Mouse (Mus musculus): ENCODE data around the gene Olfr750. TPM values are rescaled to one million over a fixed set of nuclear protein-coding genes. Genes with fewer than 3 reads are reported as not detected.

Gene Olfr750
- not detected for total RNA-seq (2021)

- no peak for DNase-seq (ENCODE audit: low spot score in 2 of 2)
- intact Hi-C loops (cut with DNase I), result no loop called here
Observed at GRCm38 (mm10) chr14:51074335-51074734, at the start of gene Olfr750. TSS of gene Olfr750 (minus strand) at chr14:51074435.

- intact Hi-C loops (cut with DNase I), result no loop called here
- DNase-seq (ENCODE audit: low spot score in 2 of 2), result no peak
Observed at GRCm38 (mm10) chr14:51113916-51114560, 39.8 kb upstream of the Olfr750 start, which contains the start of gene Eddm3b. TSS of gene Eddm3b (plus strand) at chr14:51114426.

- intact Hi-C loops (cut with DNase I), result no loop called here
Observed at GRCm38 (mm10) chr14:51113476-51113875, 39.2 kb upstream of the Olfr750 start.

GRCm38 (mm10) chr14:51111966-51112365, 37.7 kb upstream of the Olfr750 start:
- intact Hi-C loops (cut with DNase I), result no loop called here
- no peak for DNase-seq (ENCODE audit: low spot score in 2 of 2)

More at GRCm38 (mm10) chr14:51113476-51113875, 39.2 kb upstream of the Olfr750 start:
- no peak for DNase-seq (ENCODE audit: low spot score in 2 of 2)

GRCm38 (mm10) chr14:51106449-51106967, 32.3 kb upstream of the Olfr750 start:
- DNase-seq (ENCODE audit: low spot score in 2 of 2), result no peak
- intact Hi-C loops (cut with DNase I), result loop anchor here (10.0 kb wide), 1 partner anchor 238 kb away; no protein-coding TSS in a partner anchor

- intact Hi-C loops (cut with DNase I), result loop anchor here (5.0 to 10.0 kb wide), 2 partner anchors 138 to 240 kb away; no protein-coding TSS in a partner anchor
- DNase-seq (ENCODE audit: low spot score in 2 of 2), result no peak
Observed at GRCm38 (mm10) chr14:51104366-51104765, 30.1 kb upstream of the Olfr750 start.

GRCm38 (mm10) chr14:51103217-51103616, 29.0 kb upstream of the Olfr750 start:
- intact Hi-C loops (cut with DNase I), result loop anchor here (5.0 to 10.0 kb wide), 2 partner anchors 139 to 242 kb away; no protein-coding TSS in a partner anchor
- DNase-seq (ENCODE audit: low spot score in 2 of 2), result peak; percentile 50

GRCm38 (mm10) chr14:51101284-51101683, 27.0 kb upstream of the Olfr750 start:
- intact Hi-C loops (cut with DNase I), result loop anchor here (2.0 to 10.0 kb wide), 3 partner anchors 141 to 244 kb away; no protein-coding TSS in a partner anchor
- no peak for DNase-seq (ENCODE audit: low spot score in 2 of 2)

GRCm38 (mm10) chr14:51098921-51099320, 24.7 kb upstream of the Olfr750 start:
- intact Hi-C loops (cut with DNase I), result loop anchor here (10.0 kb wide), 1 partner anchor 1156 kb away; the partner anchor contains the start of gene Chd8
- DNase-seq (ENCODE audit: low spot score in 2 of 2), result no peak

- intact Hi-C loops (cut with DNase I), result loop anchor here (10.0 kb wide), 1 partner anchor 1157 kb away; the partner anchor contains the start of gene Chd8
- peak; percentile 51 to 80 for DNase-seq (ENCODE audit: low spot score in 2 of 2)
Observed at GRCm38 (mm10) chr14:51098300-51098699, 24.1 kb upstream of the Olfr750 start.

GRCm38 (mm10) chr14:51095736-51096524, 21.7 kb upstream of the Olfr750 start:
- intact Hi-C loops (cut with DNase I), result loop anchor here (2.0 to 10.0 kb wide), 2 partner anchors 69 to 1159 kb away; partner anchors contain the start of gene Chd8
- DNase-seq (ENCODE audit: low spot score in 2 of 2), result no peak

GRCm38 (mm10) chr14:51094921-51095320, 20.7 kb upstream of the Olfr750 start:
- no peak for DNase-seq (ENCODE audit: low spot score in 2 of 2)
- intact Hi-C loops (cut with DNase I), result loop anchor here (10.0 kb wide), 1 partner anchor 1160 kb away; the partner anchor contains the start of gene Chd8

- DNase-seq (ENCODE audit: low spot score in 2 of 2), result no peak
- intact Hi-C loops (cut with DNase I), result loop anchor here (10.0 kb wide), 1 partner anchor 1161 kb away; the partner anchor contains the start of gene Chd8
Observed at GRCm38 (mm10) chr14:51094096-51094875, 20.1 kb upstream of the Olfr750 start.

- no peak for DNase-seq (ENCODE audit: low spot score in 2 of 2)
- intact Hi-C loops (cut with DNase I), result loop anchor here (10.0 kb wide), 1 partner anchor 1161 kb away; the partner anchor contains the start of gene Chd8
Observed at GRCm38 (mm10) chr14:51093496-51093895, 19.3 kb upstream of the Olfr750 start.

GRCm38 (mm10) chr14:51092073-51092620, 17.9 kb upstream of the Olfr750 start:
- intact Hi-C loops (cut with DNase I), result loop anchor here (10.0 kb wide), 1 partner anchor 1163 kb away; the partner anchor contains the start of gene Chd8
- DNase-seq (ENCODE audit: low spot score in 2 of 2), result no peak

- DNase-seq (ENCODE audit: low spot score in 2 of 2), result peak; percentile 34 to 46
- intact Hi-C loops (cut with DNase I), result loop anchor here (10.0 kb wide), 1 partner anchor 1164 kb away; the partner anchor contains the start of gene Chd8
Observed at GRCm38 (mm10) chr14:51090921-51091900, 17.0 kb upstream of the Olfr750 start, which contains the start of the genes Rnase4 and Ang. TSS of gene Rnase4 (plus strand) at chr14:51091077. TSS of gene Ang (plus strand) at chr14:51091150.

Data from left cerebral cortex, postnatal 36 days (tissue).